Comparison of ENCODE assay signal across 7 mouse cellular contexts in genomic region chr1:61139291-61139983, GRCm38 (mm10).
DNase-seq lines count a peak whose midpoint lies in the region; ATAC-seq lines count a peak whose summit lies in the region.

No protein-coding gene starts in this region.

- H3K9ac ChIP-seq in hindbrain, embryonic 13.5 days = peak overlapping the region; percentile 55; the same call in 1 of the 2 replicates

- peak overlapping the region; percentile 88 for H3K27ac ChIP-seq in hindbrain, embryonic 13.5 days

- no peaks in the 10 kb centered on the region for H3K27me3 ChIP-seq in hindbrain, embryonic 13.5 days

- peak overlapping the region; percentile 46 for H3K4me2 ChIP-seq in hindbrain, embryonic 13.5 days

- no peaks in the 10 kb centered on the region for H3K36me3 ChIP-seq in hindbrain, embryonic 13.5 days

- peak; percentile 88 for ATAC-seq in frontal cortex, adult (ENCODE audit: low TSS enrichment)
- peak; percentile 76 for ATAC-seq in hindbrain, embryonic 13.5 days (ENCODE audit: low FRiP score)

- DNase-seq in Muller cell, postnatal 12 days (ENCODE audit: inconsistent ontology term) = peak; percentile 46
- DNase-seq in adrenal gland, postnatal 36 days = peak; percentile 32 to 34
- DNase-seq in layer of hippocampus, postnatal 25 days (ENCODE audit: extremely low spot score in 1 of 2, low spot score in 1 of 2) = peak; percentile 38 to 40
- DNase-seq in lung, postnatal 36 days = peak; percentile 22
- peak; percentile 62 for DNase-seq in right cerebral cortex, postnatal 4 days

- 2% methylated on average over 15 of the region's 15 CpGs for WGBS in hindbrain, embryonic 13.5 days

- peak overlapping the region; percentile 22 for H3K4me3 ChIP-seq in hindbrain, embryonic 13.5 days

- peaks cover 54% of the 10 kb centered on the region for H3K4me1 ChIP-seq in hindbrain, embryonic 13.5 days (replicated peaks)

- no peaks in the 10 kb centered on the region for H3K9me3 ChIP-seq in hindbrain, embryonic 13.5 days

Comparison
In these comparisons a context has a peak if more than half of its experiments do, and no peak if none do; other contexts are left out.
1. Peak in every context shown above with its lines: DNase-seq, ATAC-seq, H3K4me3 ChIP-seq and H3K27ac ChIP-seq.